Mouse (Mus musculus) kidney, postnatal 25 days (tissue): Measurements from ENCODE around the gene Mgarp.
"Not testable (repeated sequence)": the region's sequence is repeated elsewhere in the genome, so short reads cannot be mapped to it uniquely, and the experiment has no call there.

ENCODE experiments used
- DNase-seq, 2 experiments: peaks; one replicate each; pipeline ENCODE4 v3.0.0; 2021; ENCODE audit warnings: mixed read lengths in 2 of 2

Mgarp gene

DNA sequence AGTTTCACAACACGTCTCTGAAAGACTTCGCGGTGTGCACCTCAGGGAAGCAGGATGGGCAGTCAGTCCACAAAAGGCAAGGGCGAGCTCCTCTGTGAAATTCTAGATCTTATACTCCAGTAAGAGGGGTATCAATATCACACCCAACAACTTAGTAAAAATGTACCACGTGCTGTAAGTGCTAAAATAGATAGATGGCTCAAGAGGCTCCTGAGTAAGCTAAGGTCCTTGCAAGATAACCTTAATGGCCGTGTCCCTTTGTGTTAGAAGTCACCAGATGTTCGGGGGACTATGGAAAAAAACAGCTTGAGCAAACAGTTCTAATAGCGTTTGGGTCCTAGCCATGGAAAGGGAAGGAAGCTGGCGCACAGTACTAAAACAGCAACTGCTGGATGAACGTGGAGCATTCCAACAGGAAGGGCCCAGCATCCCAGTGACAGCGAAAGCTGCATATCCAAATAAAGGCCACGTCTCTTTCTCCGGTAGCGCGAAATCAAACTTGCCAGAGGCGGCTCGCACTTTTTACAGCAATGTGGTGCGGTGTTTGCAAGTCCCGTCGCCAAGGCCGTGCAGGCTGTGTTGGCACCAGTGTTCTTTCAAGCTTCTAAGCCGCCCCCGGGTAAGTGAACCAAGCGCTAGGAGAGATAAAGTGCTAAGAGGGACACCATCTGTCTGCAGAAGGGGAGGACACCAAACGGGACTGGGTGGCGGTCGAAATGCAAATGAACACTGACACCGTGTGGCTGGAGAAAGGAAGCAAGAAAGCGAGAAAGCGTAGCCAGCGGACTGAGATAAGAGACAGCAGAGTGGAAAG, 31.6 kb downstream of the Mgarp start:
- peak; percentile 70 to 75 for DNase-seq

DNA sequence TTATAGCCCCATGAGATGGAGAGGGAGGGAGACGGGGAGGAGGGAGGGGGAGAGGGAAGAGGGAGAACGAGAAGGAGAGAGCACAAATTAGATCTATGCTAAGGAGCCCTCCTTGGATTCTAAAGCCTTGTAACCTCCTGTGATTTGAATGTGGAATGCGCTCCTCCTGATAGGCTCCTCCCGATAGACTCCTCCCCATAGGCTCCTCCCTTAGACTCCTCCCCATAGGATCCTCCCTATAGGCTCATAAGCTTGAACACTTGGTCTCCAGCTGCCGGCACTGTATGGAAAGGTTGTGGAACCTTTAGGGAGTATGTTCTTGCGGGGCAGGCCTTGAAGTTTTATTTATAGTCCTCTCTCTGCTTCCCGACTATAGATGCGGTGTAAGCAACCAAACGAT, 35.5 kb downstream of the Mgarp start:
- no peak for DNase-seq

DNA sequence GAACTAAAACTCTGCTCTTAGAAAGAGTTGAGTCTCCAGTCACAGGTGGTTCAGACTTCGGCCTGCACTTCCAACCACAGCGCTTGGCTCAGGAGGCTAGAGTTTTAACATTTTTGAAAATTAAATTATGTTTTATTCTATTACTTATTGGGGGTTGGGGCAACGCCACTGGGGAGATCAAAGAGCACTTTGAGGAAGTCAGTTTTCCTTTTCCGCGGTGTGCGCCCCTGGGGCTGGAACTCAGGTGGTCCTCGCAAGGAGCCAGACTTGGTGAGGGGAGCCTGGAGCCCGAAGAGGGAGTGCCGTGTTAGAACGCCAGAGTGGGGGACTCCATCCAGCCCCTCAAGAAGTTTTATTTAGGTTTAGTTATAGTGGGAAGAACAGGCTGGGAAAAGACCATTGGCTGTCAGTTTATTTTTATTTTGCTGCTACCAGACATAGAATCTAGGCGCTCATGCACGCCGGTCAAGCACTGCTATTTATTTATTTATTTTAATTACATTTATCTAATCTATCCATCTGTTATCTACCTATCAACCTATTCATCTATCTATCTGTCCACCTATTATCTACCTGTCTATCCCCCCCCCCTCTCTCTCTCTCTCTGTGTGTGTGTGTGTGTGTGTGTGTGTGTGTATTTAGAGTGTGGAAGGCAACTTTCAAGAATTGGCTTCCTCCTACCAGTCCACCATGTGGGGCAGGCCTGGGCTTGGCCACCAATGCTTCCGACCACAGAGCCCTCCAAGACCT, 36.8 kb downstream of the Mgarp start:
- DNase-seq: no peak

DNA sequence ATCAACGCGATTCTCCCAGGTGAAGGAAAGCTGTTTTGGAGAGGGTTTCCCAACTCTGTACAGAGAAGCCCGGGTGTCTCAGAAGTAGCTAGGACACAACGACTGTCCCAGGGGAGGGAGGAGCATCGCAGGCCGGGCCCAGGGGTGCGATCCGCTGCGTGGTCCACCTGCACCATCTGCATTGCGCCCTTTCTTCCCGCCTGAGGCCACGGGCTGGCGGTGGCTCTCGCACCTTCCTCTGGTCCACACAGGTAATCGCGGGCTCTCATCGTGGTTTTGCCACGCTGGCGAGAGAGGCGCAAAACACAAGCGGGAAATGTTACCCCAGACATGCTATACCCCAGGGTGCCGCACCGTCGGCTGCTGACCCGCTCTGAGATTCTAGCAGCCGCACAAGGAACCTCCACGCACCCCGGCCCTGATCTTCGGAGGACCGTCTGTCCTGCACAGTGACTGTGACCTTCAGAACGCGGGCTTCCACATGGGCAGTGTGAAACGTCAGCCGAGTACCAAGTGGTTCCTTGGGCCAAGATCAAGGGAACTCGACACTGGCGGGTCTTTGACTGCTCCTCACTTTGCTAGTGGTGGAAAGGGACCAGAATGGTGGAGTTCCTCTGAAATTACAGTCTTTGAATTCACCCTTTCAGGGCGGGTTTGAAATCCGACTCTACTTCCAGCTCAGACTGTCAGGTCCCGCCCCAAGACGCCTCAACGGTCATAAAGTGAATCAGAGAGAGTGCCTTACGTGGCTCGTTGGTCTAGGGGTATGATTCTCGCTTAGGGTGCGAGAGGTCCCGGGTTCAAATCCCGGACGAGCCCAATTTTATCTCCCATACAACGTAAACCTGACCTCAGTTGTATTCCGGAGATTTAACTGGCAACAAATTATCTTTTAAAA, 37.6 kb downstream of the Mgarp start:
- DNase-seq: peak in 1 of 2 experiments; percentile 44

DNA sequence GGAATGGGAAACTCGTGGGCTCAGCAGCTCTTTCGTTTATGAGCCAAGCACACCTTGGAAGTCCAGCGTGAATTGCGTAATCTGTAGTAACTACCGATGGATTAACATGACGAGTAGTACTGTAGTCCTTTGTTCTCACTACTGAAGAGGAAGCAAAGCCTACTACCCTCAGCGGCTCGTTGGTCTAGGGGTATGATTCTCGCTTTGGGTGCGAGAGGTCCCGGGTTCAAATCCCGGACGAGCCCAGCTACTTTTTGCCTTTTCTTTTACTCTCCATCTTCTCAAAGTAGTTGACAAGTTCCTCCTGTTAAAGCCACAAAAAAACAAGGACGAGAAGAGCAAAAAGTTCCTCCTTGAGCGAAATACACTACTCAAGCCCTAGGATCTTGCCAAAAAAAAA, 38.4 kb downstream of the Mgarp start:
- DNase-seq: peak in 1 of 2 experiments; percentile 61

DNA sequence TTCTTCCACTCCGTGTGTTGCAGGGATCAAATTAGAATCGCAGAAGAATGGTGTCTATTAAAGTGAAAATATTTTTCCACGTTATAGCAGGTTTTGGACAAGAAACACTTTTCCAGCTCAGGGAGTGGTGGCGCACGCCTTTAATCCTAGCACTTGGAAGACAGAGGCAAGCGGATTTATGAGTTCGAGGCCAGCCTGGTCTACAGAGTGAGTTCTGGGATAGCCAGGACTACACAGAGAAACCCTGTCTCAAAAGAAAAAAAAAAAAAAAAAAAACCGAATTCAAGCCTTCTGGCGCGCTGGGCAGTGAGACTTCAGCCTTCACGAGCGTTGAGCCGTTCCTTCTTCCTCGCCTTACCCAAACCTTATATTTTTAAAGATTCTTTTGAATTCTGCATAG, 38.9 kb downstream of the Mgarp start:
- no peak for DNase-seq

DNA sequence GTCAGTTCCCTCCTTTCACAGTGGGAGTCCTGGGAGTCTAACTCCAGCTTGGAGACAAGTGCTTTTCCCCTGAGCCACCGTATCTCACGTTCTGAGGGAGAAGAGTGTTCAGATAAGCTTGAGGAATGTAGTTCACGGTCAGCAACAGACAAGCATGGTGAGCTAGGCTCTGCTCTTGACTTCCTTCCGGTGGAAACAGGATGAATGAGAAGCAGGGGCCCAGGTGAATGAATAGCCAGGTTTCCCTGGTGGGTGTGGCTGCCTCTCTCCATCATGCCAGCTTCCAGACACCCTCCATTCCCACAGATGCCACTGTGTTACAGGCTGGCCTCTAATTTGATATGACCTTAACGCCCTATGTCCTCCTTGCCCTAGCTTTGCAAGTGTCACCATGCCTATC, 39.5 kb downstream of the Mgarp start:
- DNase-seq: no peak

DNA sequence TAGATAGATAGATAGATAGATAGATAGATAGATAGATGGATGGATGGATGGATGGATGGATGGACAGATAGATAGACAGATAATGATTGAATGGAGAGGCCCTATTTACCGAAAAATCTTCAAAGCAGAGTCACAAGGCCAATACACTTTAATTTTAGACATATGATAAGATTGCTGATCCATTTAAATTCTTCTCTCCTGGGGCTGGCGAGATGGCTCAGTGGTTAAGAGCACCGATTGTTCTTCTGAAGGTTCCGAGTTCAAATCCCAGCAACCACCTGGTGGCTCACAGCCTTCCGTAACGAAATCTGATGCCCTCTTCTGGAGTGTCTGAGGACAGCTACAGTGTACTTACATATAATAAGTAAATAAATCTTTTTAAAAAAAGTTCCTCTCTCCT, 41.6 kb downstream of the Mgarp start:
- not testable (repeated sequence) for DNase-seq

DNA sequence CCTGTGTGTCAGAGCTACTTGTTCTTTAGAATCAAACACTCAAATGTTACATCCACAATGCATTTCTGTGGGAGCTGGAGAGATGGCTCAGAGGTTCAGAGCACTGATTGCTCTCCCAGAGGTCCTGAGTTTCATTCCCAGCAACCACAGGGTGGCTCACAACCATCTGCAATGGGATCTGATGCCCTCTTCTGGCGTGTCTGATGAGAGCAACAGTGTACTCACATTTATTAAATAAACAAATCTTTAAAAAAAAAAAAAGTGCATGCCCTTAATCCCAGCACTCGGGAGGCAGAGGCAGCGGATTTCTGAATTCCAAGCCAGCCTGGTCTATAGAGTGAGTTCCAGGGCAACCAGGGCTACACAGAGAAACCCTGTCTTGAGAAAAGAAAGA, 42.5 kb downstream of the Mgarp start:
- DNase-seq: no peak

DNA sequence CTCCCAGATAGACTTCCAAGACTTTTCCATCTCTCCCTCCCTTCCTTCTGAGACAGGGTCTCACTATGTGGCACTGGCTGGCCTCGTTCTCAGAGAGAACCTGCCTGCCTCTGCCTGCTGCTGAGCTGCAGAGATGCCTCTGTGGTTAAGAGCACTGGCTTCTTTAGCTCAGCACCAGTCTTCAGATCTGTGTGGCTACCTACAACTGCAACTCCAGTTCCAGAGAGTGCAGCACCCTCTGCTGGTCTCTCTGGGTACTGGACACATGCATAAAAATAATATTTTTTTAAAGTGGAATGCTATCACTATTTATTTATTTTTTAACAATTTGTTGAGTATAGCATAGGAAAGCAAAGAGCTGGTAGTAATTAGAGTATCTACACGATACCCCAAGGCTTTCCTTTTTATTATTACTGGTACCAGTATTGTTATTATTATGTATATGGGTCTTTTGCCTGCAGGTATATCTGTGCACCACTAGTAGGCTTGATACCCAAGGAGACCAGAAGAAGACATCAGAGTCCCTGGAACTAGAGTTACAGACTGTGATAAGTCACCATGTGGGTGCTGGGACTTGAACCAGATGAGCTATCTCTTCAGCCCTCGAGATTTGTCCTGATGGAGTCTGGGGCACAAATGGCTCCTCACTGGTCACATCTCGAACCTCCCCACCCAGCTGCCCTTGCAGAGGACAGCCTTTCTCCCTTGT, 43.1 kb downstream of the Mgarp start:
- DNase-seq: peak; percentile 61 to 87

DNA sequence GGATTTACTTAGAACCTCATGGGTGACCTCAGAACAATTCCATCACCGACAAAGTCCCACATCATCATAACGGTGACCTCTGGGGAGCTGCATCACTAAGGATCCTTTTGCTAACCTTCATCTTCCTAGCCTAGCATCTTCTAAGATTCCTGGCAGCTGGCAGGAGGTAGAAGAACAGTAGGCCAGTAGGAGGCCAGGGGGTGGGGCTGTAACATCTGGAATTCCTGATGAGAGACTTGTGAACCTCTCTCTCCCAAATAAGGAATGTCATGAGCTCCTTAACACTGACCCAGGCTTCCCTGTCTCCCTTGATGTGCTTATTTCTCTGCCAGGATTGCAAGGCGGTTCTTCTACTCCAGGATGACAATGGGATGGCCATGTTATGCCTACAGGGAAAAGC, 45.7 kb downstream of the Mgarp start:
- no peak for DNase-seq

DNA sequence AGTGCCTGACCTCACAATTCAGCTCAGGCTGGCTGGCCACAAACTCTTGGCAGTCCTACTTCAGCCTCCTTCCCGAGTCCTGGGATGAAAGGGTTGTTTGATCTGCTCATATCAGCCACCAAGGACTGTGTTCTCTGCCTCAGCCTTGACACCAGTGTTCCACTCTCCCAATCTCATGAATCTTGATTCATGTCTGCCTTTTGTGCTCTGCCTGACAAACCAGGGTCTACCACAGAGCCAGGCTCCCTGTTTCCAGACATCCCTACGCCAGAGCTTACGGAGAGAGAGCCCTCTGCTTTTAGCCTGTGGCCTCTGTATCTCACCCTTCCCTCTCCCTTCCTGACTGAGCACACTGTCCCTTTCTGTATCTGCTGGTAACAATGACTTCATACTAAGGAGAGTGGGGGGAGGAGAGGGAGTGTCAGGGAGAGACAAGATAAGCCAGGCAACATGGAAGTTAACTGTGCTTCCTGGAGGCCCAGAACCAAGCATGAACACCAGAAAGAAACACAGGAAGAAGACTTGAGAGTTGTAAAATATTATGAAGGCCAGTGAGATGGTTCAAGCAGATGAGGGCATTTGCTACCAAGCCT, 47.8 kb downstream of the Mgarp start:
- no peak for DNase-seq

DNA sequence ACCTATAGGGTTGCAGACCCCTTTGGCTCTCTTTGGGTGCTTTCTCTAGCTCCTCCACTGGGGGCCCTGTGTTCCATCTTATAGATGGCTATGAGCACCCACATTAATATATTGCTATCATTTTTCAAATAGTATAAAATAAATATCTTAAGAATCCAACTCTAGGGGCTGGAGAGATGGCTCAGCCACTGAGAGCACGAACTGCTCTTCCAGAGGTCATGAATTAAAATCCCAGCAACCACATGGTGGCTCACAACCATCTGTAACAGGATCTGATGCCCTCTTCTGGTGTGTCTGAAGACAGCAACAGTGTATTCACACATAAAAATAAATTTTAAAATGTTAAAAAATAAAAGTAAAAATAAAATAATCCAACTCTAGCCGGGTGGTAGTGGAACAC, 51.5 kb downstream of the Mgarp start:
- DNase-seq: not testable (repeated sequence)

DNA sequence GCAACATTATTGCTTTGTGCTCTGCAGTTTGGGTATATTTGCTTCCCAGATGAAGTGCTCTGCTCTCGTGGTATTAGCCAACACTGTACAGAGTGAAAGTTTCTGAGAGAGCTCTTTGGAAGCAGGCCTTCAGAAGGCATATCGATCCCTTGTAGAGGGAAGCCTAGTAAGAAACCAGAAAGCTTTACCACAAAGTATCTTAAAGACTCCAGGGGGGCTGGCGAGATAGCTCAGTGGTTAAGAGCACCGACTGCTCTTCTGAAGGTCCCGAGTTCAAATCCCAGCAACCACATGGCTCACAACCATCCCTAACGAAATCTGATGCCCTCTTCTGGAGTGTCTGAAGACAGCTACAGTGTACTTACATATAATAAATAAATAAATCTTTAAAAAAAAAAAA, 52.4 kb downstream of the Mgarp start:
- DNase-seq: not testable (repeated sequence)

DNA sequence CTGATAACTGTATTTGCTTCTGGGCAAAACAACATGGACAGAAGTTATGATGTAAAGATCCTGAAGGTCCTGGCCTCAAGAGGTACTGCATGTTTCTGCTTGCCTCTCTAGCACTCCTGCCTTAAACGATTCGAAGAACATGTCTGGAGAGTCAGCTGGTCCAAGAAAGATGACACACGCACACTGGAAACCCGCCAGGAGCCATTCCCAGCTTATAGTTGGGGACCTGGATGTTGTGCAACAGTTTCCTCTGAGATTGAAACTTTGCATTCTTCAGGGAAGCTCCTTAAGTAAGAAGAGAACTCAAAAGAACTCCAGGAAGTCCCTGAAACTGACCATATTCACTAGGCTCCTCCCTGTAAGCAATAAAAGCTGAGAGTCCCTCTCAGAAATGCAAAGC, 53.3 kb downstream of the Mgarp start:
- DNase-seq: no peak

DNA sequence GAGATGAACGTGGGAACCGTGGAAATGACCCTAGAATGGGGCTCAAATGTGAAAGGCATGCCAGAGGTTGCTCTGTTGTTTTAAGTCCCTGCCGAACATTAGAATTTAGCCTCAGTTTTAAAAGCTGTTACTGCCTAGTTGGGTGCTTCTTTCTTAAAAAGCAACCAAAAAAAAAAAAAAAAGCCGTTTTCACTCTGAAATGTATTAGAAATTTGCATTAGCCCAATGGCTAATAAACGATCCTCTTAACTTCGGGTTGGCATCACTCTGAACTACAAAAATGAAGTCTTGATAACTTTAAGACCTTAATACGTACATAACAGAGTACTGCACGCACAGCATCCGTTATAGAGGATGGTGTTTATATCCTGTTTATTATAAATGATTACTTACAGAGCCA, 54.4 kb downstream of the Mgarp start:
- DNase-seq: no peak

DNA sequence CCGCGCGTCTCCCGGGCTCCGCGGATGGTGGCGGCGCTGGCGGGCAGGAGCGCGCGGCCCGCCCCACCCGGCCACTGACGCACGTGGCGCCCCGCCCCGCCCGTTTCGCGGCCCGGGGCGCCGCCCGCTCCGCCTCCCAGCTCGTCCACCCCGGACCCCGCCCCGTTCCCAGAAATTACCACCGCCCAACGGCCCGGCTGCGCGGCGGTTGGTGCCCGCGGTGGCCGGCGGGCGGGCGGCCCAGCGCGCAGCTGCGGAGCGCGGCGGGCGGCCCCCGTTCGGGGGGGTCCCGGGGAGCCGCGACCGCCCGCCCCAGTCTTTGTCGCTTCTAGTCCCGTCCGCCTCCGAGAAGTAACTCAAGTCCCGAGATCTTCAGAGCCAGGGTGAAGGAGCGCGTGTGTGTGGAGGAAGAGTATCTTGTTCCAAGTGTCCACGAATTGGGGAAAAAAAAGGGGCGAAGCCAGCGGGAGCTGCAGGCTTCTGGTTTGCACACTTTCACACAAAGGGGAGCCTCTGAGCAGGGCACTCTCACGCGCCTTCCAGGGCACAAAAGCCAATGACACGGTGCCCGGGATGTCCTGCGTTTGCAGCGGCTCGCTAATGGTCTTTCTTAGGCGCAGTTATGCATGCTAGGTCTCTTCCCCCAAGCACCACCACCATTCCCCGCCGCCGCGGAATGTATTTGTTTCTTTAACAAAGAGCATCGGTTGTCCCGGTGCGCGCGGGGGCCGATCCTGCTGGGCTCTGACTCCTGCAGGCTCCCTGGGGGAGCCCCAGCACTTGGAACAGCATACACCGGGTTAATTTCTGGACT, 55.1 kb downstream of the Mgarp start:
- peak; percentile 92 to 96 for DNase-seq

DNA sequence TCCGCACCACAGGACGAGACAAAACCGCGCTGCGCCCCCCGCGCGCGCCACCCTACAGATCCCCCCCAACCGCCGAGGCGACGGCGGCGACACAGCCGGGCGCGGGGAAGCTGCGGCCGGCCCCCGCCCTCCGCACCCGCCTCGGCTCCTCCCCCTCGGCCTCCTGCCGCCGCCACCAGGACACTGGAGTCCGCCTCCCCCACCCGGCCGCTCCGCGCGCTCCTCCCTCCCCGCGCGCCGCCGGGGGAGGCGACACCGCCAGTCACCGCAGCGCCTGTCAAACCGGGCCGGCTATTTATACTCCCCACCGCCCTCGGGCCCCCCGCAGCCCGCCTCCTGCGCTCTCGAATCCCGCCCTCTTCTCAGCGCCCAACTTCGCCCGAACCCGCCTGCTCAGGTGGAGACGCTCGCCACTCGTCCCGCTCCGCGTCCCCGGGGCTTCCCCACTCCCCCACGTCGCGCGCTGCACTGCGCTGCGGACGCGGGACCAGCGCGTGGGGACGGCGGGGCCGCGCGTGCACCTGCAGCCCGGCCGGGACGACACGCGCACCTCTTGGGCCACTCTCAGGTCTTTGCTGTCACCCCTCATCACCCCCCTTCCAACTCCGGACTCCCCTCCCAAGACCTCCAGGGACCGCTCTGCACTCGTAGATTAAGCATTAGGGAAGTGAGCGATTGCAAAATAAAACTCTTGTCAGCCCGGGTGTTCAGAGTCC, 55.8 kb downstream of the Mgarp start, which contains the start of gene Elf2:
Gene Elf2, minus strand, starts transcription at position 112 of the 716 bp plus-strand sequence.
- peak; percentile 87 to 96 for DNase-seq

DNA sequence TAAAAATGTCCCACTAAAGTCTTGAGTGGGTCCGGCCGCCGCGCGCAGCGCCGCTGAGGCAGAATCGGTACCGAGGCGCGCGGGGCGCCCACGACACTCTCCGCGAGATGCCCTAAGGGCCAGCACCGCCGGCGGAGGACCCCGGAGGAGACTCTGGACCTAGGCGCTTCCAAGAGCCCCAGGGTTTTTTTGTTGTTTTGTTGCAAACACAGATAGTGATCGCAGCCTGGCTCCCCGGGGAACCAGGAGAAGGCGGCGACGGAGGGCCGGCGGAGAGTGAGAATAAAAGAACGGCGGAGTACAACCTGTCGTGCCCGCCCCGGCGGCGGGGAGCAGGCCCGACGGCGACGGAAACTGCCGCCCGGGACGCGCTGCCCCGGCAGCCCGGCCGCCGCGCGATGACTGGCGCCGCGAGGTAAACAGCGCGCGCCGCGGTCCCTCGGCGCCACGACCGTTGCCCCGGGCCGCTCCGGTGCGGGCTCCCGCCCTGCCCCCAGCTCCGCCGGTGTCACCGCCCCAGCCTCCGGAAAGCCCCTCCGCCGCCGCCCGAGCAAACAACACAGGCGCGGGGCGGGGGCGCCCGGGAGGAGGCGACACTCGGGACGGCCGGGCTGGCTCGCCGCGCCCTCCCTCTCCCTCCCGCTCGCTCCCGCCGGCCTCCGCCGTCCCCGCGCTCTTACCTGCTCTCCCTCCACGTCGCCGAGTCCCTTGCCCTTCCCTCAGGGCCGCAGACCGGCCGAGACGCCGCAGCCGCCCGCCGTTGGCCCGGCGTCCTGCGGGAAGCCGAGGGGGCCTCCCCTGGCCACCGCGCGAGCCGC, 56.6 kb downstream of the Mgarp start:
- DNase-seq: peak; percentile 46 to 75

DNA sequence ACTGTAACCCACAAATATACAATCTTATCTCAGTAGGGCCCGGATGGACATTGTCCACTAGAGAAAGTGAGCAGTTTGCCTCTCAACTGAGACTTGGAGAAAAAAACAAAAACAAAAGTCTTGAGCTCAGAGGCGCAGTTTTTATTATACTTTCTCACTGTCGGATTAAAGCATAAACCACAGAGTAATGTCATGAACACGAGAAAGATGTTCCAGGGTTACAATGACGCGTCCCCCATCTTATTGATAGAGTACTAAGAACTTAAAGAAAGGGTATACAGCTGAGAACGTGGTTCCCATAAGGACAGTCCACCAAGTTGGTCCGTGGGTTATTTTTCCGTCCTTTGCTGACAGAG, 57.2 kb downstream of the Mgarp start:
- DNase-seq: no peak
